Mouse (Mus musculus) stomach, embryonic 15.5 days (tissue): ENCODE results near the gene Olfml2a. TPM values are rescaled to one million over a fixed set of nuclear protein-coding genes. Genes with fewer than 3 reads are reported as not detected.

Experiments used
- ATAC-seq: fragments of 200-750 bp; cut with Nextera tagmentation; 2 replicates; pipeline ENCODE4 v1.8.0; 2017; ENCODE audit warnings: low read depth, moderate number of reproducible peaks, moderate TSS enrichment; ENCODE audit not compliant: insufficient read depth, low FRiP score
- H3K27ac ChIP-seq: fragments of 300-500 bp; sonication (generic); 2 replicates; pipeline ENCODE4 v1.5.1; 2015; ENCODE audit warnings: mild to moderate bottlenecking, inconsistent platforms
- H3K27me3 ChIP-seq: fragments of 300-500 bp; sonication (generic); replicated peaks from 2 replicates; pipeline ENCODE4 v1.6.1; 2015; ENCODE audit warnings: inconsistent platforms
- H3K36me3 ChIP-seq: fragments of 300-500 bp; sonication (generic); 2 replicates; pipeline ENCODE4 v1.6.1; 2015; ENCODE audit warnings: inconsistent platforms
- H3K4me1 ChIP-seq: fragments of 300-500 bp; sonication (generic); 2 replicates; pipeline ENCODE4 v1.6.1; 2015; ENCODE audit warnings: inconsistent platforms
- H3K4me2 ChIP-seq: fragments of 300-500 bp; sonication (generic); 2 replicates; pipeline ENCODE4 v1.6.1; 2015; ENCODE audit warnings: mild to moderate bottlenecking, inconsistent platforms
- H3K4me3 ChIP-seq: fragments of 300-500 bp; sonication (generic); replicated peaks from 2 replicates; pipeline ENCODE4 v1.5.1; 2015; ENCODE audit warnings: inconsistent platforms
- H3K9ac ChIP-seq: fragments of 300-500 bp; sonication (generic); 2 replicates; pipeline ENCODE4 v1.6.1; 2015; ENCODE audit warnings: inconsistent platforms
- H3K9me3 ChIP-seq: fragments of 300-500 bp; sonication (generic); 2 replicates; pipeline ENCODE4 v1.6.1; 2016; ENCODE audit warnings: inconsistent platforms
- WGBS: fragments of 180-500 bp; shearing (Covaris S2); methylation state at CpG from one replicate; pipeline ENCODE4 v1.1.7; 2015; 5-methylcytosine and 5-hydroxymethylcytosine counted together
- polyA plus RNA-seq: library from polyadenylated mRNA; unstranded; fragments of >200 nt; fragmentation: Nextera tagmentation; extraction: Ambion mirVana; gene quantifications from 2 replicates; pipeline ENCODE4 v1.2.1, GENCODE M21; 2015

The Olfml2a gene
- polyA plus RNA-seq, 1 experiment from 2014 or later = 3.5 TPM

DNA sequence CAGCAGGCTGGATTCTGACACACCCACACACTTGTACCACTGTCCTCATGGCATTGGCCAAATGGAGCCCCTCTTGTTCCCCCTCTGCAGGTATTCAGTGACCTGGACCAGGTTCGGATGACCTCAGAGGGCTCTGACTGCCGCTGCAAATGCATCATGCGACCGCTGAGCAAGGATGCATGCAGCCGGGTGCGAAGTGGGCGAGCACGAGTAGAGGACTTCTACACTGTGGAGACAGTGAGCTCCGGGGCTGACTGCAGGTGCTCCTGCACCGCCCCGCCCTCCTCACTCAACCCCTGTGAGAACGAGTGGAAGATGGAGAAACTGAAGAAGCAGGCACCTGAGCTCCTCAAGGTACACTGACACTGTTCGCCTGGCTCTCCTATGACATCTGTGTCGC is 9.6 kb downstream of the Olfml2a start:
- no peak overlapping the region for H3K27ac ChIP-seq
- no peaks in the 10 kb centered on the region for H3K4me1 ChIP-seq
- WGBS = 78% methylated on average over 14 of the region's 14 CpGs
- H3K27me3 ChIP-seq = no peaks in the 10 kb centered on the region
- H3K9ac ChIP-seq = no peak overlapping the region
- ATAC-seq = no peak
- H3K4me3 ChIP-seq = no peak overlapping the region
- no peaks in the 10 kb centered on the region for H3K36me3 ChIP-seq
- H3K4me2 ChIP-seq = no peak overlapping the region
- H3K9me3 ChIP-seq = no peaks in the 10 kb centered on the region

DNA sequence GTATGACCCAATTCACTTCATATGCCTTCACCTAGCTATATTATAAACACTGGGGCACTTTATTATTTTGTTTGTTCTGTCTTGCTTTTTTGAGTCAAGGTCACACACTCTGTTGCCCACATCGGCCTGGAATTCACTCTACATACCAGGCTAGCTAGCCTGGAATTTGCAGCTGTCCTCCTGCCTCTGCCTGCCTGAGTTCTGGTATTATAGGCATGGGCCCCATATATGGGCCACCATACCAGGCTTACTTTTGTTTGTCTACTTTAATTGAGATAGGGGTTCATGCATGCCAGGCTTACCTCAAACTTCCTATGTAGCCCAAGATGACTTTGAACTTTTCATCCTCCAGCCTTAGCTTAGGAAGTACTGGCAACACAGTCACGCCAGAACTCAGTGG is 10.1 kb downstream of the Olfml2a start:
- Histone ChIP-seq H3K27ac (no peak overlapping the region), H3K4me3 (no peak overlapping the region), H3K27me3 (no peaks in the 10 kb centered on the region), H3K4me2 (no peak overlapping the region), H3K4me1 (no peaks in the 10 kb centered on the region), H3K36me3 (no peaks in the 10 kb centered on the region), H3K9me3 (no peaks in the 10 kb centered on the region), H3K9ac (no peak overlapping the region)
- no peak for ATAC-seq
- WGBS = 62% methylated on average over 2 of the region's 2 CpGs

DNA sequence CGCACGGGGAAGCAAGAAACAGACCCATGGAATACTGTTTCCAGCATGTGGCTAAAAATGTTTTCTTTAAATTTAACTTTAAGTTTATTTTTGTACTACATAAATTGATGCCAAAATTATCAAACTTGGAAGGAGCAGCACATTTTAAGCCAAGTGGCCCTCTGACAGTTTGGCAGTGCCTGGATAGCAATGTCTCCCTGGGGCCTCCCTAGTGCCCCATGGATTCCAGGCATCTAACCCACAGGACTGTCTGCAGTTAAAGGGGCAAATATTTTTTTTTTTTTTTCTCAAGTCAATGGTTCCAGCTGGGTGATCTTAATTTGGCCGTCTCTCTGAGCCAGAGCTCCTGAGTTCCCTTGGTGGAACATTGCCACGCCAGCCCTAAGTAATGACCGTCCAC is 11.4 kb downstream of the Olfml2a start:
- 86% methylated on average over 5 of the region's 5 CpGs for WGBS
- H3K4me1 ChIP-seq = no peaks in the 10 kb centered on the region
- H3K36me3 ChIP-seq = no peaks in the 10 kb centered on the region
- no peak overlapping the region for H3K9ac ChIP-seq
- no peak overlapping the region for H3K4me3 ChIP-seq
- H3K4me2 ChIP-seq = no peak overlapping the region
- H3K27me3 ChIP-seq = no peaks in the 10 kb centered on the region
- H3K27ac ChIP-seq = no peak overlapping the region
- no peak for ATAC-seq
- H3K9me3 ChIP-seq = no peaks in the 10 kb centered on the region

DNA sequence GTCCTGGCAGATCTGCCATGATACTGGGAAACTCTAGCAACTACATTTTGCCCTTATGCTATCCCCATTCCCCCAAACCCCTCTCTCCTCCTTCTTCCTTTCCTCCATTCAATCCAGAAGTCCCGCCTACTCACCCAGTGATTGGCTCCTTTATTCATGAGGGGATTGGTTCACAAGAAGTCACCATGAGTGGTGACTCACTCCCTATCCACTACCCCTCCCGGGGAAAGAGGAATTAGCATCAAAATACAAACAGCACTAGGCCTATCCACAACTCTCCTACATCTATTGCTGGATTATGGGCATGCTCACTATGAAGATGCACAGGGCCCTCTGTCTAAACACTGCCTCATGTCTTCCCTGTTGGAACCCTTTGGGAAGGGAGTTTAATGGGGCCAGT is 12.2 kb downstream of the Olfml2a start:
- Histone ChIP-seq H3K9me3 (no peaks in the 10 kb centered on the region), H3K36me3 (no peaks in the 10 kb centered on the region), H3K27me3 (no peaks in the 10 kb centered on the region), H3K4me1 (no peaks in the 10 kb centered on the region), H3K27ac (no peak overlapping the region), H3K4me3 (no peak overlapping the region), H3K9ac (no peak overlapping the region), H3K4me2 (no peak overlapping the region)
- WGBS = 57% methylated on average over 2 of the region's 2 CpGs
- no peak for ATAC-seq

DNA sequence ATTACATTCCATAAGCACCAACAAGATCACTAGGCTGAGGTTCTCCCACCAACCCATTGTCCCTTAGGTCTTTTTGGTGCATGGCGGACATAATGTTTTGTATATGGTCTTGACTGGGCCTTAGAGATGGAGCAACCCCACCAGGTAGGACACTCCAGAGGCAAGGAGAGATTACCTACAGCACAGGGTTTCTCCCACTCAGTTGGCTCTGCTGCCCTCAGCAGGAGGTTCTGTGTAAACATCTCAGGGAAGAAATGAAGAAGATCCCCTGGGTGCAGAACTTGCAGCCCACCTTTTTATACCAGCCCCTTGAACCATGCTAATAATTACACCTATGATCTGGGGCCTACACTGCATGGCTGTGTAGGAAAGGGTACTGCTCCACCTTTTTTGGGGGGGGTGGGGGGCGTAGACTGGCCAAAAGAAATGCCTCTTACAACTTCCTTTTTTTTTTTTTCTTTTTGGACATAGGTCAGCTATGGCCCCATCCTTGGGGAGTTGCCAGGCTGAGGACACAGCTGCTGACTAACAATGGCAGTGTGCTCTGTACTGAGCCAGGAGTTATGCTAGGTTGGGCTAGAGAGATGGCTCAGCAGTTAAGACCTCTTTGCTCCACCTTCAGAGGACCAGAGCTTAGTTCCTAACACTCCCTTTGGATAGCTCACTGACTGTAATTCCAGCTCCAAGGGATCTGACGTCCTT is 12.8 kb downstream of the Olfml2a start:
- H3K4me2 ChIP-seq = no peak overlapping the region
- H3K9me3 ChIP-seq = no peaks in the 10 kb centered on the region
- H3K4me1 ChIP-seq = no peaks in the 10 kb centered on the region
- no peak overlapping the region for H3K9ac ChIP-seq
- no peak for ATAC-seq
- no peak overlapping the region for H3K27ac ChIP-seq
- no peaks in the 10 kb centered on the region for H3K36me3 ChIP-seq
- no peaks in the 10 kb centered on the region for H3K27me3 ChIP-seq
- no peak overlapping the region for H3K4me3 ChIP-seq
- 70% methylated on average over 3 of the region's 3 CpGs for WGBS

DNA sequence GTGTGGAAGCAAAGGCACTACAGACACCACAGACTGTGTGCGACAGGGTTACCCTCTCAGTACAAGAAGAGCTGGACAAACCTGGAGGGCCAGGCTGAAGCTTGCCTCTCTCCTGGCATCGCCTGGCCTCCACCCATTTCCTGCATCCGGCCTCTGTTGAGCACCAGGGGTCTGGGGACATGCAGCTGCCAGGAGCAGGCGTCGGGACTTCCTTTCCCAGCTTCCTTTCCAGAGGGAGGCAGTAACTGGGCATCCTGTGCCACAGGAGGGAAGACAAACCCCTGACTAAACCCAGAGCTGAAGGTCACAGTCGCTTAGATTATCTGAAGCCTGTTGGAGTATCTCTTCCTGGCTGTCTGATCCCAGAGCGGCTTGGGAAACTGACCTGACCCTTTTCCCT is 15.8 kb downstream of the Olfml2a start:
- no peak overlapping the region for H3K27ac ChIP-seq
- no peaks in the 10 kb centered on the region for H3K4me1 ChIP-seq
- no peaks in the 10 kb centered on the region for H3K27me3 ChIP-seq
- no peak overlapping the region for H3K9ac ChIP-seq
- H3K36me3 ChIP-seq = no peaks in the 10 kb centered on the region
- ATAC-seq = no peak
- no peaks in the 10 kb centered on the region for H3K9me3 ChIP-seq
- no peak overlapping the region for H3K4me3 ChIP-seq
- no peak overlapping the region for H3K4me2 ChIP-seq
- WGBS = 67% methylated on average over 7 of the region's 7 CpGs

DNA sequence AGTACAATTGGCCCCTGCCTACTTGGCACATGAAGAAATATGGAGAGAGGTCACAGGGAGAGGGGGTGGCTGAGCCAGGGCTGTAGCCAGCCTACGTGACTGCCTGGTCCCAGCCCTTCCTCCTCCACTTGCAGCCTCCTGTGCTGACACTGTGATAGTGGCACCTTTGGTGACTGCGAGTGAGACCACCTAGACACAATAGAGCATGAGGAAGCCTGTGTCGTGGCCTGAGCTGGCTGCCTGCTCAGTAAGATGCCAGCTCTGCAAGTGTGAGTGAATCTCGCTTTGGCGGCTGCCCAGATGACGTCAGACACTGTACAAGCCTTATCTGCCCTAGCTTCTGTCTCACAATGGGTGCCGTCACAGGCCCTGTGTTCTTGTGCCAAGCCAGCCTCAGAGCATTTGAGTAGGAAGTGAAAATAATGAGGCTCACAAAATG is 18.5 kb downstream of the Olfml2a start:
- H3K9ac ChIP-seq = no peak overlapping the region
- no peaks in the 10 kb centered on the region for H3K27me3 ChIP-seq
- no peak overlapping the region for H3K27ac ChIP-seq
- ATAC-seq = peak; percentile 47; the same call in 1 of the 2 replicates
- H3K4me2 ChIP-seq = no peak overlapping the region
- no peak overlapping the region for H3K4me3 ChIP-seq
- peaks cover 4% of the 10 kb centered on the region; the same call in 1 of the 2 replicates for H3K4me1 ChIP-seq
- no peaks in the 10 kb centered on the region for H3K9me3 ChIP-seq
- no peaks in the 10 kb centered on the region for H3K36me3 ChIP-seq
- WGBS = 69% methylated on average over 7 of the region's 7 CpGs

DNA sequence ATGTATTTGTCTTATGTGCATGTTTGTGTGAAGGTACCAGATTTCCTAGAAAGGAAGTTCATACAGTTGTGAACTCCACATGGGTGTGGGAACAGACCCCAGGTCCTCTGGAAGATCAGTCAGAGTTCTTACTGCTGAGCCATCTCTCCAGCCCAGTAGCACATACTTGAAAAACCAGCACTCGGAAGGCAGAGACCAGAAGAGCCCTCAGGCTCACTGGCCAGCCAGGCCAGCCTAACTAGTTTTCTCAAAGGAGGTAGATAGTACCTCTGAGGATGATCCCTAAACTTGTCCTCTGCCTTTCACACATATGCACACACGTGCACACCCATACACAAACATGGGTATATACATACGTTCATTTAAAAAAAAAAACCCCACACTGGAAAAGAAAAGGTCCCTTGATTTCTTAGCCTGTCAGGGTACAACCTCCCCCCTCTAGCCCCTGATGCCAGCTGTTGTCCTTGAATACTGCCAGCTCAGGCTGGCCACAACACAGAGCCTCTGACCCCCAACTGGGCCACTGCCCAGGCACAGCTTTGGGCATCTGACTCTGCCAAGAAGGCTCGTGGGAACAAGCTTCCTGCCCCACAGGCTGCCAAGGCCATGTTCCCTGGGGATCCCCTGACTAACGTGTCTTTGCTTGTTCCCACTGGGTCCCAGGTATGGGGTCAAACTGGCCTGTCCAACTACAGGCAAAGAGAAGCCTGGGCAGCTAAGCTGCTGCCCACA is 21.5 kb downstream of the Olfml2a start:
- Histone ChIP-seq H3K4me1 (peaks cover 4% of the 10 kb centered on the region; the same call in 1 of the 2 replicates), H3K36me3 (no peaks in the 10 kb centered on the region), H3K9ac (no peak overlapping the region), H3K4me2 (no peak overlapping the region), H3K27ac (no peak overlapping the region), H3K9me3 (no peaks in the 10 kb centered on the region), H3K4me3 (no peak overlapping the region), H3K27me3 (no peaks in the 10 kb centered on the region)
- ATAC-seq = no peak
- WGBS = 72% methylated on average over 5 of the region's 5 CpGs

DNA sequence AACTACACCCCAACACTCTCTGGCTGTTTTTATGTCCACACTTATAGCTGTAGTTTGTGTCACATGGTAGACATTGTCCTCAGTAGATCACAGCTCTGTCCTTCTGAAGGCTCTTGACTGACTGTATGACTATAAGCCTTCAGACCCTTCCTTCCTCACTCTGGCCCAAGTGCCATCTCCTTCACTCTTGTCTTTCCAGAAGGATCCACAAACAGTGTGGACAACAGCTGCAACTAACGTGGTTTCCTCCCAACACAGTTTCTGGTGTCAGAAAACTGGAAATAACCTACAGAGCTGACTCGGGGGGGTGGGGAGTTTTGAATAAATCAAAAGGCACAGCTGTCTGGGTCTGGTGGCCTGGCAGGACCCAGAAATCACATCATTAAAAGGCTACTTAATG is 24.3 kb downstream of the Olfml2a start:
- no peak overlapping the region for H3K9ac ChIP-seq
- ATAC-seq = no peak
- no peaks in the 10 kb centered on the region for H3K36me3 ChIP-seq
- WGBS = 68% methylated on average over 2 of the region's 2 CpGs
- peaks cover 4% of the 10 kb centered on the region; the same call in 1 of the 2 replicates for H3K4me1 ChIP-seq
- H3K27me3 ChIP-seq = no peaks in the 10 kb centered on the region
- H3K4me3 ChIP-seq = no peak overlapping the region
- H3K27ac ChIP-seq = no peak overlapping the region
- no peak overlapping the region for H3K4me2 ChIP-seq
- H3K9me3 ChIP-seq = no peaks in the 10 kb centered on the region

DNA sequence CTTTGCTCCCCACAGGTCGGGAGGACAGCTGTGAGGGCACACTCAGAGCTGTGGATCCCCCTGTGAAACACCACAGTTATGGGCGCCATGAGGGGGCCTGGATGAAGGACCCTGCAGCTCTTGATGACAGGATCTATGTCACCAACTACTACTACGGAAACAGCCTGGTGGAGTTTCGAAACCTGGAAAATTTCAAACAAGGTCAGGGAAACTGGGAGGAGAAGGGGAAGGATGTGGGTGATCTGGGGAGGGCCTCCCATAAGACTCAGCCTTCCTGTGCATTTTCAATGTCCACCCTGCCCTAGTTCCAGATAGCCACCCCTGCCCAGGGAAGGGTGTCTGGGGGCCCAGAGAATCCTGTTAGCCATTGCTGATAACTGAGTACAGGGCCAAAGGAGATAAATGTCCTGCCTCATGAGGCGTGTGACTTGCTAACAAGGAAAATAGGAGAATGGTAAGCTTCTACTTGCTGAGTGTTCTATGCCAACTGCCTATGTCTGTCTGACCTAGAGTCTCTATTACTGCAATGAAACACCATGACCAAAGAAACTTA is 26.0 kb downstream of the Olfml2a start:
- no peak for ATAC-seq

DNA sequence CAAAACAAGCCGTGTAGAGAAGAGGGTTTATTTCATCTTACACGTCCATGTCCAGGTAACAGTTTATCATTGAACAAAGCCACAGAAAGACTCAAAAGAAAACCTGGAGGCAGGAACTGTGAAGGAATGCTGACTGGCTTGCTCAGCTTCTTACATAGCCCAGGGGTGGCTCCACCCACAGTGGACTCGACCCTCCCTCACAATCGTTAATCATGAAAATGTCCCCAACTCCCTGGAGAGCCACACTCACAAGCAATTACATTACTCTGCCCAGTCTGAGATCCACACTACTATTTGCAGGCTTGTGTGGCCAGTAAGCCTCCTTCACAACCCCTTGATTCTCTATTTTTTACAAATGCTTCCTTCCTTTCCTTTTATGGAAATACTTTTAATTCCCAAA is 32.4 kb downstream of the Olfml2a start:
- Histone ChIP-seq H3K4me3 (no peak overlapping the region), H3K9ac (no peak overlapping the region), H3K9me3 (no peaks in the 10 kb centered on the region), H3K4me2 (no peak overlapping the region; the same call in 1 of the 2 replicates), H3K4me1 (peaks cover 3% of the 10 kb centered on the region; the same call in 1 of the 2 replicates), H3K27me3 (no peaks in the 10 kb centered on the region), H3K27ac (no peak overlapping the region), H3K36me3 (no peaks in the 10 kb centered on the region)
- ATAC-seq = no peak; the same call in 1 of the 2 replicates
- WGBS = 7% methylated on average over 4 of the region's 4 CpGs

More for the DNA sequence above, 26.0 kb downstream of the Olfml2a start:
- 80% methylated on average over 5 of the region's 5 CpGs for WGBS
- Histone ChIP-seq H3K4me3 (no peak overlapping the region), H3K4me2 (no peak overlapping the region), H3K27ac (no peak overlapping the region), H3K4me1 (peaks cover 7% of the 10 kb centered on the region; the same call in 1 of the 2 replicates), H3K9ac (no peak overlapping the region), H3K9me3 (no peaks in the 10 kb centered on the region), H3K27me3 (no peaks in the 10 kb centered on the region), H3K36me3 (no peaks in the 10 kb centered on the region)

DNA sequence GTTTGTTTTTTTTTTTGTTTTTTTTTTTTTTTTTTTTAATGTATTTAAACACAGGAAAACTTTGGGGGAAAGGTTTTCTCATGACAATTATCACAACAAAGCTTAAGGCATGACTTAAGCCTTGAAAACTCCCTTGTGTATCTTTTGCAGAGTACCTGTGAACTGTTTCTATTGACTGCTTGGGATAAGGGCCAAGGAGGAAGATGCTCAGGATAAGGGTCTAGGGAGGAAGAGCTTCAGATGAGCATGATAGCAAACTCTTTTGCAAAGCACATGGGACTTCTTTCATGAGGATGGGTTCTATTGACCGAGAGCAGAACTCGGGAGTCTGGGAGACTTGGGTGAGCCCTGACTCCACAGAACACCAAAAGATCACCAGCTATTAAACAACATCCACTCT is 37.9 kb downstream of the Olfml2a start:
- Histone ChIP-seq H3K36me3 (no peaks in the 10 kb centered on the region), H3K27me3 (no peaks in the 10 kb centered on the region), H3K4me2 (no peak overlapping the region), H3K4me1 (0 out of 2 replicates have a peak, but pooled peaks cover 3% of the 10 kb centered on the region), H3K27ac (no peak overlapping the region), H3K9me3 (no peaks in the 10 kb centered on the region), H3K4me3 (no peak overlapping the region), H3K9ac (no peak overlapping the region)
- no peak for ATAC-seq
- WGBS = 81% methylated on average over 2 of the region's 2 CpGs
